Mouse (Mus musculus): ENCODE measurements around the gene Gm27179. TPM values are rescaled to one million over a fixed set of nuclear protein-coding genes. Genes with fewer than 3 reads are reported as not detected.
"Not testable (repeated sequence)": the region's sequence is repeated elsewhere in the genome, so short reads cannot be mapped to it uniquely, and the experiment has no call there.

Gene Gm27179
- total and polyA plus RNA-seq, 3 experiments, result not detected

- not testable (repeated sequence) for H3K36me3 ChIP-seq (replicated peaks); DNase-seq (ENCODE audit: low spot score); H3K27me3 ChIP-seq (ENCODE audit: insufficient read depth, low read length); H3K4me3 ChIP-seq (ENCODE audit: low read depth, low read length); H3K9me3 ChIP-seq (replicated peaks); H3K4me1 ChIP-seq (ENCODE audit: insufficient read depth, low read depth, low read length)
- peak; percentile 54; the same call in 1 of the 2 replicates for ATAC-seq (ENCODE audit: extremely low read depth, insufficient number of reproducible peaks, low FRiP score, poor library complexity, severe bottlenecking)
Observed at GRCm38 (mm10) chr14:69470122-69470708, 42.1 kb downstream of the Gm27179 start.

- not testable (repeated sequence) for ATAC-seq (ENCODE audit: extremely low read depth, insufficient number of reproducible peaks, low FRiP score, poor library complexity, severe bottlenecking); H3K36me3 ChIP-seq (replicated peaks); H3K4me1 ChIP-seq (ENCODE audit: insufficient read depth, low read depth, low read length); H3K27me3 ChIP-seq (ENCODE audit: insufficient read depth, low read length); H3K9me3 ChIP-seq (replicated peaks); DNase-seq (ENCODE audit: low spot score); H3K4me3 ChIP-seq (ENCODE audit: low read depth, low read length)
Observed at GRCm38 (mm10) chr14:69467612-69468366, 44.6 kb downstream of the Gm27179 start.

- not testable (repeated sequence) for ATAC-seq (ENCODE audit: extremely low read depth, insufficient number of reproducible peaks, low FRiP score, poor library complexity, severe bottlenecking); H3K27me3 ChIP-seq (ENCODE audit: insufficient read depth, low read length); DNase-seq (ENCODE audit: low spot score)
Observed at GRCm38 (mm10) chr14:69464465-69464864, 47.9 kb downstream of the Gm27179 start.

More at GRCm38 (mm10) chr14:69464465-69464864, 47.9 kb downstream of the Gm27179 start:
- not testable (repeated sequence) for H3K4me1 ChIP-seq (ENCODE audit: insufficient read depth, low read depth, low read length); H3K9me3 ChIP-seq (replicated peaks); H3K36me3 ChIP-seq (replicated peaks); H3K4me3 ChIP-seq (ENCODE audit: low read depth, low read length)

Other genes starting within 250 kb of the Gm27179 start
- gene Synb, start 218.2 kb downstream of the Gm27179 start, total RNA-seq (2014; fragmentation: Nextera tagmentation), result 0.23 TPM in 1 of 2 replicates, not detected in the other
- gene Synb, start 218.2 kb downstream of the Gm27179 start, total RNA-seq (2017), result 0.06 and 0.16 TPM in 2 replicates
- not detected in 2 replicates for gene Synb, start 218.2 kb downstream of the Gm27179 start, polyA plus RNA-seq (2012)
- 40.3 TPM in 1 of 2 replicates, not detected in the other for gene Gm16867, start 9.2 kb downstream of the Gm27179 start, total RNA-seq (2014; fragmentation: Nextera tagmentation)
- gene Gm16867, start 9.2 kb downstream of the Gm27179 start, total RNA-seq (2017), result not detected in 2 replicates
- 0.90 and 2.9 TPM in 2 replicates for gene Gm16867, start 9.2 kb downstream of the Gm27179 start, polyA plus RNA-seq (2012)
- gene Entpd4b, start 42.9 kb upstream of the Gm27179 start, total RNA-seq (2014; fragmentation: Nextera tagmentation), result 8.2 and 8.5 TPM in 2 replicates
- gene Entpd4b, start 42.9 kb upstream of the Gm27179 start, total RNA-seq (2017), result 6.1 and 6.8 TPM in 2 replicates
- gene Entpd4b, start 42.9 kb upstream of the Gm27179 start, polyA plus RNA-seq (2012), result 1.7 and 2.1 TPM in 2 replicates

Measured in G1E (cell line).